Mouse (Mus musculus): ENCODE measurements around the gene Krtap24-1. TPM values are rescaled to one million over a fixed set of nuclear protein-coding genes. Genes with fewer than 3 reads are reported as not detected.

Gene Krtap24-1
- polyA plus RNA-seq (2012; rRNA removed) = not detected in 2 replicates

DNA sequence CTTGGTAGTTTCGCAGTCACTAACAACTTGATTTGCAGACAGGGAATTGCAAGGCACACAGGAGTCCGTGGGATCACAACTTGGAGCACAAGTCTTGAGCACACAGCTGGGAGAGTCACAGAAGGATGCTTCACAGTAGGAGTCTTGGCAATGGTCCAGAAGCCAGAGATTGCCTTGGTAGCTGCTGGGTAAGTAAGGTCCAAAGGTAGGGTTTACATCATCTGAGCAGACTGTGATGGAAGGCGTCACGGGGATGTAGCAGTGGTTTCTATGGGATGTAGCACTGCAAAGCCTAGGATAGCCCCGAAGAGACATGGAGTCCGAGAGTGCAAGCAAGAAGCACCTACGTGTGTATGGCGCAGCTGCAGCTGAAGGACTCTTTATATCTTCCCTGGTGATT, at the start of gene Krtap24-1:
Krtap24-1 (minus strand) TSS at position 358 of the 400 bp plus-strand sequence.
- DNase-seq (ENCODE audit: low spot score) = no peak

DNA sequence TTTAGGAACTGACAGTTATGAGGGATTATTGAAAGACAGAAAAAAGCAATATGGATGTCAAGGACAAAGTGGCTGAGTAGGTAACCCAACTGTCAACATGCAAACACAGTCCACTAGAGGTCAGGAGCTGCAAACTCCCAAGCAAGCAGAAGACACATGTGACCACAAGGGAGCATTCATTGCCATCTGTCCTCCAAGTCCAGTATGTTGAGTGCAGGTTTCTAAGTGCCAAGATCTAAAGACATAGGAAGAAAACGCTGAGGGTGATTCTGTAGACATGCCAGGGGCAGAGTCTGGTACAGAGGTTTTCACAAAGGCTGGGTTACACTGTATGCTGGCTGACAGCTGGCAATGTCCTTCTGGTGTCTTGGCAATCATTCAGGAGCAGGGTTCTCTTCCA, 45.3 kb upstream of the Krtap24-1 start:
- no peak for DNase-seq (ENCODE audit: low spot score)

DNA sequence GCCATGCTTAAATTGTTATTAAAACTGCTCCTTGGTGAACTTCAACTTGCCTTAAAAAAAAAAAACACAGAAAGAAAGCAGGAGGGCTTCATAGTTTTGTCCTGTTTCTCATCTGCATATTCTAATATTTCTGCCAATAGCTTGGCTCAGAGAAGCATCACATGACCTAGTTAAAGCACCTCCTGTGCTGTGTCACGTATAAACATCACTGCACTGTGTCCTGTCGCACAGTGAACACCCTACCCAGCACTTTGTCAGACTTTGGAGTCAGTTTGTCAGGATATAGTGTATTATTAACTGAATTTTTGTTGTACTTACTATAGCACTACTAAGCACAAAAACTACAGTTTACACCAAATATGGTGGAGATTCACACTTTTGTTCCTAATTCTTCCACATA, 39.9 kb upstream of the Krtap24-1 start:
- DNase-seq (ENCODE audit: low spot score) = no peak

DNA sequence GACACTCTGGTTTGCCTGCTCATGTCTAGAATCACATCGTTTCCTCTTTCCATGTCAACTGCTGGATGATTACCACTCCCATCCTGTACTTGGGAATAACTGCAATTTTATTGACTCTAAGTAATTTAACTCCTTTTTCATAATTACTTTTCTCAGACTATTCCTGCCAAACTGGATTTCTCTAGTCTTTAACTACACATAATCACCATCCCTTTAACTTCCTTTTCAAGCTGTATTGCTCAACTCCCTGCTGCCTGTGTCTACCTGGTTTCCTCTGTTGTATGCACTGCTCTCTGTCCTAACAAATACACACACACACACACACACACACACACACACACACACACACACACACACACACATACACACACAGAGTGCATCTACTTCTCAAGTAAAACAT, 39.0 kb upstream of the Krtap24-1 start:
- no peak for DNase-seq (ENCODE audit: low spot score)

DNA sequence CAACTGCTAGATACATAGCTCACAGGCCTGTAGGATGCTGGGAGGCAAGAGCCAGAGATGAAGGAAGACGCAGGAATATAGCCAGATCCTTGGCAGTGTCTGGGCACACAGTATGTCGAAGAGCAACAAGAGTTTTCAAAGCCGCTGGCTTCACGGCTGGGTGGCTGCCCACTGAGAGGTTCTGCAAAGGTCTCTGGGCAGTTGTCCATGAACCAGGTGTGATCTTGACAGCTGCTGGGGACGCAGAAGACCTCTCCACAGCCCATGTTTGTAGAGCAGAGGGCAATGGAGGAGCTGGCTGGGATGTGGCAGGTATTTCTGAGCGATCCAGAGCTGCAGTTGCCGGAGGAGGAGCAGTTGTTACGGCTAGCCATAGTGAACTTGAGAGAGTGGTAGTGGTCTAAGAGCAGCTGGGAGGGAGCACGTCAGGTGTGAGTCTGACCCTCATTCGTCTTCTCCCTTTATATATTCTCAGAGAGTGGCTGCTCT, 35.3 kb upstream of the Krtap24-1 start, which contains the start of gene Krtap26-1:
Krtap26-1 (minus strand) TSS at position 439 of the 489 bp plus-strand sequence.
- no peak for DNase-seq (ENCODE audit: low spot score)

DNA sequence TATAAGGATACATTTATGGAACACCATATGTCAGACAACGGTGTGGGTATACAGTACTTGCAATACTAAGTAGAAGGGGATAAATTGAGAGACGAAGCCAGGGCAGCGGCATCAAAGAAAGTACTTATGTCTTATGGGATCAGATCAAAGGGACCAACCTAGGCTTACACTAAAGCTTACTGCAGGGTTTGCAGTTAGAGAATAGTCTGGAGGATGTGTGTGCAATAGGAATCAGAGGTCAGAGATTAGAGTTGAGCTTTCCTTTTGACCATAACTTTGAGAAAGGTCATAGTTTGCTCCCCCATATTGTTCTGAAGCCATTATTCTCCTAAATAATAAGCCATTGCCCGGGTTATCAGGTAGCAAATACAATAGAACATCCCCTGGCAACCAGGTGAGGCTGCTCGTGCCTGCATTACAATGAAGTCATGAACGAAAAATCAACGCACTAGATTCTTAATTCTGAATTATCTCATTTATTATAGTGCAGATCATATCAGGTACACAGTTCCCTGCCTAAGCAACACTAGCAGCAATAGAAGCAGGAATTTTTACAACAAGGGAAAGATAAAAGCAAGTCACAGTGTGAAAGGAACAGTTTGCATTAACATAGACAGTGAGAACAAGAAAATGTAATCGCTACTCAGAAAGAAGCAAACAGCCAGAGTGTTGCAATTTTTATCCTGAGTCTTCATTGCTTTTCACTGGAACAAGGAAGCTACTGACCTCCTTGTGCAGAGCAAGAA, 34.5 kb upstream of the Krtap24-1 start:
- no peak for DNase-seq (ENCODE audit: low spot score)

DNA sequence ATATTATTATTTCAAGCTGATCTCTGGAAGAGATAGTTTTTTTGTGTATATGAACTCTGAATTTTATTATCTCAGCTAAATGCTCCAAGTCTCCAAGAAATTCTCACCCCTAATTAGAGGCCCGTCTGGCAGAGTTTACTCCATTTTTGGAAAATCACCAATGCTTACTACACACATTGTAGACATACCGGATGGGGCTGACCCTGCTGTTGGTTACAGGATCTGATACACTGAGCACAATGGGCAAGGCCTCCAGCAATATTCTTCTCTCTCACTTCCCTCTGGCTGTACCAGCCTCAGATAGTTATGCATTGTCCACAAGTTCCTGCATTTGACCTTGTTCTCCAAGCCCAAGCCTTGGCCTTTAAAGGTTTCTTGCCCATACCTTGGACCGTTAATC, 28.0 kb upstream of the Krtap24-1 start:
- no peak for DNase-seq (ENCODE audit: low spot score)

DNA sequence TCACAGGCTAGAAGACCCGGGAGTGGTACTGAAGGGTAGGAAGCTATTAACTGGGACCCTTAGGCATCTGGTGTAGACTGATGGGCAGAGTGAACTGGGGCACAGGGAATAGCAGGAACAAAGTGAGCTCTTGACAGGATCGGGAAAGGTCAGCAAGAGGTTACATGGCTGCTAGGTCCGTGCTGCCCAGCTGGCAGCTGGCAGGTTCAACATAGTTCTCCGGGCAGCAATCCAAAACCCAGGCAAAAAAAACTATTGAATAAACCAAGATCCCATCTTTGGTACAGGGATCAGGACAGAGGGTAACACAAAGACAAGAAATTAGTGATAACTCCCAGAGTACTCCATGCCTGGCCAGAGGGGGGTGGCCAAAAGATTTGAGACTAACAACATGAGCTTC, 23.1 kb upstream of the Krtap24-1 start:
- no peak for DNase-seq (ENCODE audit: low spot score)

DNA sequence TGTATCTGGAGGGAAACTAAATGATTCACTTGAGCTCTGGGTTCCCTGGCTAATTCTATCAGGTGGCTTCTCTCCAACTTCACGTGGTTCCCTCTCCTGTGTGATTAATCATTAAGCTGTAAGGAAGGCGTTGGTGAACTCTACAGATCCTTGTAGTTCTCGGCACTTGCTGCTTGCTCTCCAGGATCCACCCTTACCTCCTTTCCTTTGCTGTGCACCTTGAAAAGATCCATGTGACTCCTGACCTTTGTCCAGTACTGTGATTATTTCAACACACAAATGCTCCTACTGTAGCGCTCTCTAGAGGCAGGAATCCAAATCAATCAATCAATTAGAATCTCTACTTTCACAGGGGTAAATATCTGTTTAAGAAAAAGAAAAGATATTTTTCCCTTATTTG, 19.4 kb upstream of the Krtap24-1 start:
- no peak for DNase-seq (ENCODE audit: low spot score)

DNA sequence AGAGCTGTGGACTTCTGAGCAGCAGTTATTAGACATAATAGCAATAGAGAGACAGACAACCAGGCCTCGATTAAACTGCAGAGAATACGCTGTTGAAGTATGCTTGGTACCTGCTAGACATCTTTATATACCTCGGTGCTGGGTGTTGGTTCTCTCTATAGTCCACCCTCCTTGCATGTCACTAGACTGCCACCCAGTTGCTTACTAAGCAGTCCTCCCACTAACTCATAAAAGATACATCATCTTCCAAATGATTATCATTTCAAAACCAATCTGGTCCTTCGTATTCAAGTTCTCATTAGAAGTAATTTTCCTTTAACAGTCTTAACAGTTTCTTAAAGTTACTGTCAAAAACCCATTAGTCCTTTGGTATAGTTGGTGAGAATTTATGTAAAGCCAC, 15.5 kb upstream of the Krtap24-1 start, which contains the start of gene 2310079G19Rik:
2310079G19Rik (minus strand) TSS at position 101 of the 400 bp plus-strand sequence.
- no peak for DNase-seq (ENCODE audit: low spot score)

DNA sequence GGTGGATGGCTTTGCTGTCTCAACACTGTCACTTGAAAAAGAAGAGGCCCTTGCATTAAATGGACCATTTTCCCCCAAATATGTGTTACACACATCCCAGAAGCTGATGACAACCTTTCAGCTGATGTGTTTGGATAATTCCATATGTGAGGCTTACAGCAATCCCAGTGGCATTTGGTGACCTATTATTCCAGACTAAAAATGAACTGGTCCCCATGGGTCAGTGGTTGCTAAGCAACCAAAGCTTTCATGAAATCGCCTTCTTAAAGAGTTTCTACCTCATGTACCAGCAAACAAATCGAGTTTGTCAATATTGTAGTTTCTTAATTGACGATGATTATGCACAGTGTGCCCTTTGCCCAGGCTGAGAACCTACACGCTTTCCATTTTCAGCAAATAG, 633 bp upstream of the Krtap24-1 start:
- DNase-seq (ENCODE audit: low spot score) = no peak

DNA sequence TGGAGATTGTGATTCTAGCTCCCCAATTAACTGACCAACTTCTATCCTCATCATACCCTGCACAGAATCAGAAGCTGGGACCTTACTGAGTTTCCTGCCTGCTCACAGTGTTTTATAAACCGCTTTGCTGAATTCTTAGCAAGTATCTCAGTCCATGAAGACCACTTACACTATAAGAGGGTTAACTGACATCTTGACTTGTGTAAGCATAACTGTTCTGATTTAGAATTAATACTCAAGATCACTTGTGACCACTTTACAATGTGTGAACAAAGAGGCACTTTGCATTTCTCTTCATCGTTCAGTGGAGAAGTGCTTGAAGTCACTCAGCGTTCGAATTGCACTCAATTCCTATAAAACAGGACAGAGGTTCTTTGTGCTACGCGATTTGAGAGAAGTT, 7.5 kb downstream of the Krtap24-1 start:
- DNase-seq (ENCODE audit: low spot score) = no peak

DNA sequence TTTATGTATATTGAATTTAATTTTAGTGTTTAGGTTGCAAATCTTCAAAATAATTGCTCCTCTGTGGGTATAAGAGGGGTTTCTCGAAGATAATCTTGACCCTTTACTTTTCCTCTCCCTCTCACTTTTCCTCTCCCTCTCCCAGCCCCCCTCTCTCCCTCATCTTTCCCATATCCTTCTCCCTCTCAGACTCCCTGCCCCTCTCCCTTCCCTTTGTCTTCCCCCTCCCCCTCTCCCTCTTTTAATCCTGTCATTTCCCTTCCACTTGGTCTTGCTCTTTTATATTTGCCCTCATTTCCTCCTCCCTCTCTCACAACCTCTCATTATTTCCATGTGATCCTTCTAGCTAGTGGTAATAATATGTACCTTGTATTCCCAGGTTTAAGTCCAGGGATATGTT, 9.6 kb downstream of the Krtap24-1 start:
- DNase-seq (ENCODE audit: low spot score) = no peak

DNA sequence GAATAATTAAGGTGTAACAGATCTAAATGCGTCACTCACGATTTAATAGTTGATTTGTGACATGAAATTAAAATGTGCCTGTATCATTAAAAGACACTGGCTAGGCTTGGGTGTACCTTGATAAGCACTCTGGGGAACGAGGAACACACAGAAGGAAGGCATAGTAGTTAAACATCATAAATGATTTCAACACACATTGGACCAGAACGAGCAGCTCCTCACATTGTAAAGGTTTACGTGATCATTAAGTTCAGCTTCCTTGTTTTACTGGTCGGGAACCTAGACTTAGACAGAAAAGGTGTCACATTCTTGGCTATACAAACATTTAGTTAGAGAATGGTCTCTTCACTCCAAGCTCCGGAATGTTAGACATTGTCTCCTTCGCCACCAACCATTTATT, 11.8 kb downstream of the Krtap24-1 start:
- no peak for DNase-seq (ENCODE audit: low spot score)

DNA sequence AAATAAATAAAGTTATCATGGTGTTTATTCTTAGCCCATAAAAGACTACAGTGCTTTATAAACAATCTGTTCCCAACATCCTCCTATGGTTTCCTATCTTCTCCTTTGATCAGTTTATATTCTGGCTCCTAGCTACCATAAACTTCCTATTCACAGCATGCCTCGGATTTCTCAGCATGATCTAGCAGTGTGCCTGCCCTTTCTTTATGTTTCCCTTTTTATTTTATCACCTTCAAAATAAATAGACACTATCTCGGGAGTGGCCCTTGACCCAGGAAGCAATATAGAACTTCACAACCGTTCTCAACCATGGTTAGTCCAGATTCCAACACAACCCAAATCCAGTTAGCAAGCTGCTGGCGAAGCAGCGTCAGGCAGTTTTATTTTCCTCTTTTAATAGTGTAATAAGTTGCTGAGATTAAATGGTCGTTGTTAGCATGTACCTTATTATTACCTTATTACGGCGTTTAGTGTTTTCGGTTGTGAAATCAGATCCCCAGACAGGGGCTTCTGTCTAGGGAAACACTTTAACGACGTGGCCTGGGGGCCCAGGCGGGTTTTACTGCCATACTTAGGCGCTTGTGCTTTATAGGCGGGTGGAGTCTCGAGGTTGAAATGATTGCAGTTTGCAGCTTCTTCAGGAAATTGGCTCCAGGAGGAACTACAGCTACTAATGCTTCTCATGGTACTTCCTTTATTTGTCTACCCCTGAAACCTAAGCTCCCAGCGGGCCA, 12.4 kb downstream of the Krtap24-1 start:
- DNase-seq (ENCODE audit: low spot score) = no peak

DNA sequence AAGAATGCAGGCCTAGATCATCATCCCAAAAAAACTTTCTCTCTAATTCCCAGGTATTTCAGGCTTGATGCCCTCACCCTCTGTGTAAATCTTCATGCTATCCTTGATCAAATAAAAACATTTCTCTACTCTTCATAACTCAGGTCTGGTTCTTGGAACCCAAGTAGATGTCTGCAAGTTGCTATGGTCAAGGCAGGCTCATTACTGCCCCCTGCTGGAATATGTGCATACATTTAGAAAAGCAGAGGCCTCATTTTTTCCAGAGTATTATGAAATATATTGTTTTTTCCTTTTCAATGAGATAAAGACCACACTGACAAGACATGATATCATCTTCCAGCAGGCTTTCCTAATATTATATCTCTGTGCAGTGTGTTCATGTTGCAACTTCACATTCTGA, 19.3 kb downstream of the Krtap24-1 start:
- DNase-seq (ENCODE audit: low spot score) = no peak

DNA sequence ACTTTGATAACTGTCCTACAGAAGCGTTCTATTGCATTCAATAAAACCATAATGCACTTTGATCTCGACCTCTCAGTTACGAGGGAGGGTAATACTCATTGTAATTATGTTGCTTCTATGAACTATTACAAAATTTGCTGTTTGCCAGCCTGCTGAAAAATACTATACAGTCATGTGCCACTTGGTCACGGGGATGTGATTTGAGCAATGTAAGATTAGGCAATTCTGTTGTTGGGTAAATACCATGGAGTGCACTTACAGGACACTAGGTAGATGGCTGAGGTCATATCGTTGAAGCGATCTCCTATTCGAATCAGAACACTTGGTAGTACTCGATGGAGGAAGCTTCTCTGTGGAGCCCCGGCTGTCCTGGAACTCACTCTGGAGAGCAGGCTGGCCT, 28.7 kb downstream of the Krtap24-1 start:
- no peak for DNase-seq (ENCODE audit: low spot score)

DNA sequence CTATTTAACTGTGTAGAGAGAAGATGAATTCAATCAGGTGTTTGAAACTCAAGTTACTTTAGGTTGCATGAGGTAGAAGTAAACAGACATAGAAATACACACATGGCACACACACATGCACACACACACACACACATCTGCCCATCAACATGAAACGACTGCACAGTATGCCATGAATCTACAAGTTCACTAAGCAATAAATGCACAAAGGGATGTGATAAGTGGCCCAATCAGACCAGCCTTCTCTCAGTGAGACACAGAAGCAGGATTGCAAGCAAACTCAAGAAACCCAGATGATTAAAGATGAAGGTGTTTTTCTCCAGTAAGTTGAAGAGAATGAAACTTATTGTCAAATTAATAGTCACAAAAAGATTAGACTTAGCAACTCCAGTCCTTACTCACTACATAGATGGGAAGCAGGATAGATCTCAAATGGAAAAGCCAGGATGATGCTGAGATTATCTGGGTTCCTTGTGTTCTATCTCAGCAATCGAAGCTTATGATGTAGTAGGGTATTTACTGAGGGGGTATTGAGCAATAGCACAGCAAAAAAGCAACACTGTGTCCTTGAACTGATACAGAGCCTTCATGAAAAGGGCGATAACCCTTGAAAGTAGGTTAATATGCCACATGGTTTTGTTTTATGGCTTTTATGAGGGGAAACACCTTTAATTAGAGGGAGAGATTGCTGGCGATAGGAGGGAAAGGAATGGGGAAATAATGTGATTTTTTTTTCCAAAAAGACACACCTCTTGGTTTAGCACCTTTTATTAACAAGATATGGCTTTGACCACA, 36.0 kb downstream of the Krtap24-1 start:
- no peak for DNase-seq (ENCODE audit: low spot score)

DNA sequence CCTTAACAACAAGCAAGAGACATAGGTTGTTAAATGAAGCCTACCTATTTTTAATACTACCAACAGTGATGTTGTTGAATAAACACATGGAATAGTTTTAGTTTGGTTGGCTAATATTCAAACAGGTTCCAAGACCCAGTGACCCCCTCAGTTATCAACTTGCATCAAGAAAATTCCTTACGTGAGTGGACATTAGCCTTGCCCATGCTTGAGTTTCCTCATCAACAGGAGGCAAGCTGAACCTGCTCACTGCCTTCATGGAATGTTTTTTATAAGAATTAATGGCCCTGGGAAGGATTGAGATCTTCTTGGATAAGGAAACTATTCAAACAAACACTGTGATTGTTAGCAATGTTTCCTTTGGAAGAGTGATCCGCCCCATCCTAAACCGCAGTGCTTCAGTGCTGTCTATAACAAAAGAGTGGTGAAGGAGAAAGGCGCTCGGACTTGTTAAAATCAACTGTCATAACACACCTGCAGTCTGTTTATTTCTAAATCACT, 39.1 kb downstream of the Krtap24-1 start:
- DNase-seq (ENCODE audit: low spot score) = no peak

DNA sequence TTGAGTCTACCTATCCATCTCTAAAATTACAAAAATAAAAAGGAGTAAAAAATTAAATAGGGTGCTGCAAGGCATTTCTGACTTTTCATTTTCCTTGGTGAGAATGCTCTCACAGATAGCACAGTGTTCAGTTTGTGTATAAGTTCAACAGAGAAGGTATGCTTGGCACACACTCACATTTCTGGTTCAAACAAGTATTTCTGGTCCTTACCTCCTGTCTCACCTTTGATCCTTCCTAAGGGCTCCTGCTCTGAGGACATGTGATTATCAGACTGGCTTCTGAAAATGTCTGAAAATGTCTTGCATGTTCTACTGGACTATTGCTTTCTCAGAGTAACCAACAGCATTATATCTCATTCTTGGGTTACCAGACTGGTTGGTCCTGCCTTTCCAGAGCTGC, 41.9 kb downstream of the Krtap24-1 start:
- DNase-seq (ENCODE audit: low spot score) = no peak

DNA sequence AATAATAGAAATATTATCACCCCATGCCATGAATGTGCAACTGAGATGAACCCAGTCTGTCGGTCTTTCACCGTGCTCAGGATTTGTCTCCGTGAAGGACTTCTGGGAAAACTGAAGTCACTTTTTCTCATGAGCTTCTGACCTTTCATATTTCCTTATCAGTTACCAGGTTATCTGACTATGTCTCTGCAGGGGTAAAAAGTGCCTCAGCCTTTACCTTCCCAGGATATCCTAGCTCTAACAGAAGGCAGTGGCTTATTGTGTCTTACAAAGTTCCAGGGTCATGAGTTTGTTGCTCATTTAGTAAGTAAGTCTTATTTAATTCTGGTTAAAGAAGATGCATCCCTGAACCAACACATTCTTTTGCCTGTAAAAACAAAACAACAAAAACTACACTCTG, 42.3 kb downstream of the Krtap24-1 start:
- DNase-seq (ENCODE audit: low spot score) = no peak

DNA sequence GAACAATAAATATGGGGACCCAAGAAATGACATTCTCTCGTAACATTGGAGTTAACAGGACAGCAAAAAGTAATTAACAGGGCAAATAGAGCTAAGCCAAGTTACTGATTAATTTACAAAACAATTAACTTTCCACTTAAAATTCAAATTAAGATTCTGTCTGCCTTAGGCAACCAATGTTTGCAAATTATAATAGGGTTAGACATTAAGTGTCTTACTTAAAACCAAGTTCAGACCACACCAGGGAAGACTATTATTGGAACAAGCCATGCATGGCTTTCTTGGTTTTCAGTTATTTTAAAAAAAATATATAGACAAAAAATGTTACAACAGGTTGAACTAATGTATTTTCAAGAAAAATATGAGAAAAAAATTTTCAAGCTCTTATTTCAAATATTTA, 43.0 kb downstream of the Krtap24-1 start:
- DNase-seq (ENCODE audit: low spot score) = no peak

All from urinary bladder, adult 2 months (tissue).